Mouse (Mus musculus): Measurements from ENCODE around the gene Krt13.

Gene Krt13

GRCm38 (mm10) chr11:100105576-100106122 lies 15.7 kb downstream of the Krt13 start, which contains the start of gene Krt36:
Gene Krt36 (minus strand): TSS chr11:100105626.
- no peak for DNase-seq

- no peak for DNase-seq
Measured at GRCm38 (mm10) chr11:100102693-100103429, 18.5 kb downstream of the Krt13 start.

- no peak for DNase-seq
Measured at GRCm38 (mm10) chr11:100100391-100100790, 21.0 kb downstream of the Krt13 start.

- DNase-seq = no peak
Measured at GRCm38 (mm10) chr11:100097819-100098218, 23.5 kb downstream of the Krt13 start.

- no peak for DNase-seq
Measured at GRCm38 (mm10) chr11:100096141-100096540, 25.2 kb downstream of the Krt13 start, which contains the start of gene Krt35. Gene Krt35 (minus strand): TSS chr11:100096241.

GRCm38 (mm10) chr11:100088378-100089025 lies 32.9 kb downstream of the Krt13 start:
- no peak for DNase-seq

- no peak for DNase-seq
Measured at GRCm38 (mm10) chr11:100087861-100088260, 33.5 kb downstream of the Krt13 start, which contains the start of gene Krt32. Gene Krt32 (minus strand): TSS chr11:100088226.

- DNase-seq = no peak
Measured at GRCm38 (mm10) chr11:100073873-100074272, 47.5 kb downstream of the Krt13 start.

Measured in liver (tissue).